Mouse (Mus musculus) olfactory bulb, adult 2 months (tissue): ENCODE data around the gene Vwa3b. TPM values are rescaled to one million over a fixed set of nuclear protein-coding genes. Genes with fewer than 3 reads are reported as not detected.

Source experiments
- H3K27ac ChIP-seq: fragments of 200-500 bp; 2 replicates; pipeline ENCODE4 v1.5.1; 2012; ENCODE audit warnings: low read depth, low read length; ENCODE audit not compliant: insufficient read depth
- H3K4me1 ChIP-seq: fragments of 200-500 bp; 2 replicates; pipeline ENCODE4 v1.6.1; 2012; ENCODE audit warnings: low read length; ENCODE audit not compliant: control insufficient read depth, insufficient read depth
- H3K4me3 ChIP-seq: fragments of 200-500 bp; 2 replicates; pipeline ENCODE4 v1.5.1; 2012; ENCODE audit warnings: mild to moderate bottlenecking, low read depth, low read length, moderate library complexity; ENCODE audit not compliant: insufficient read depth
- CTCF ChIP-seq: fragments of 200-500 bp; IDR thresholded peaks from 2 replicates; pipeline ENCODE4 v1.5.1; 2012; ENCODE audit warnings: low read depth, mild to moderate bottlenecking, low read length, moderate library complexity; ENCODE audit not compliant: insufficient read depth
- POLR2A ChIP-seq: fragments of 200-500 bp; IDR thresholded peaks from 2 replicates; pipeline ENCODE4 v1.6.1; 2012; ENCODE audit warnings: mild to moderate bottlenecking, low read depth, low read length, moderate library complexity; ENCODE audit not compliant: insufficient read depth
- WGBS: fragments of 180-500 bp; shearing (Covaris S2); methylation state at CpG from one replicate; pipeline ENCODE4 v1.1.7; 2018; 5-methylcytosine and 5-hydroxymethylcytosine counted together
- polyA plus RNA-seq: library from polyadenylated mRNA; stranded (reverse); fragments of >200 nt; gene quantifications from 2 replicates; pipeline ENCODE4 v1.2.4, GENCODE M21; 2012; ENCODE audit warnings: low replicate concordance; ENCODE audit not compliant: missing spikeins, insufficient read depth, insufficient read length

Vwa3b gene
- polyA plus RNA-seq, 1 experiment = not detected

GRCm38 (mm10) chr1:37117964-37118363 is 91.6 kb downstream of the Vwa3b start:
- no peak overlapping the region for H3K4me3 ChIP-seq
- no peak overlapping the region for H3K27ac ChIP-seq
- H3K4me1 ChIP-seq = peaks cover 7% of the 10 kb centered on the region; the same call in 1 of the 2 replicates
- WGBS = 43% methylated on average over 5 of the region's 5 CpGs
- TF ChIP-seq CTCF (no peak), POLR2A (no peak)

DNA sequence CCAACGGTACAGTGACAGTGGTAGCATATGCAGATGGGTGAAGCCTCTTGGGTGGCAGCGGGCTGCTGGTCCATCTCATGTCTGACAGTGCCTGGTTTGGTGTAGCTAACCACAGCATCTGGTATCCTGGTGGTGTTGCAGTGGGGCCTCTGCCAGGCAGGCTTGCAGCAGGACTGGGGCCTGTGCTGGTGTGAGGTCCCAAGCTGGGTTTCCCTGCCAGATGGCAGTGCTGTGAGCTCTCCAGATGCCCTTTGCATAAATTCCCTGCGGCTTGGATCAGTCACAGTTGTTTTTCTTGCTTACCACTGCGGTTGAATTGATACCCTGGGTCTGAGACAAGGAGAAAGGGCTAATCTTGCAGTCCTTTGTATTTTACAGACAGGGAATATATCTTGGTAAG is 95.9 kb downstream of the Vwa3b start:
- H3K4me3 ChIP-seq = no peak overlapping the region
- TF ChIP-seq POLR2A (no peak), CTCF (no peak)
- WGBS = 56% methylated on average over 4 of the region's 4 CpGs
- peaks cover 3% of the 10 kb centered on the region; the same call in 1 of the 2 replicates for H3K4me1 ChIP-seq
- H3K27ac ChIP-seq = no peak overlapping the region

DNA sequence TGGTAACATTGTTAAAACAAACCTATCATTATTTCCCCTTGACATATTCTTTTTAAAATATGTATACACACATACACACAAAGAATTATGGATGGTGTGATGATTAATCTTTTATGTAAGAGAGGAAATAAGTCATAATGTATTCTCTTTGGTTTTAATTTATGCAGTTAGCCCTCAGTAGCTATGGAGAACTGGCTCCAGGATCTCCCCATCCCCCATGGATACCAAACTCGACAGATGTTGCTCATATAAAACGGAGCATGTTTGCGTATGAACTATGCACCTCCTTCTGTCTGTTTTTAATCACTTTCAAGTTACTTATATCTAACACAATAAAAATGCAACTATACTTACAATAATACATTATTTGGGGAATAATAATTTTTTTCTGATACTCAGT is 96.4 kb downstream of the Vwa3b start:
- WGBS = 53% methylated on average over 3 of the region's 3 CpGs
- no peak overlapping the region for H3K27ac ChIP-seq
- peaks cover 3% of the 10 kb centered on the region; the same call in 1 of the 2 replicates for H3K4me1 ChIP-seq
- no peak overlapping the region for H3K4me3 ChIP-seq
- TF ChIP-seq CTCF (no peak), POLR2A (no peak)

GRCm38 (mm10) chr1:37124696-37125349 is 98.4 kb downstream of the Vwa3b start:
- Histone ChIP-seq H3K4me3 (no peak overlapping the region), H3K27ac (no peak overlapping the region), H3K4me1 (no peaks in the 10 kb centered on the region)
- 82% methylated on average over 12 of the region's 12 CpGs for WGBS
- TF ChIP-seq POLR2A = no peak
- TF ChIP-seq CTCF = no peak

GRCm38 (mm10) chr1:37130012-37130570 is 103.7 kb downstream of the Vwa3b start:
- TF ChIP-seq POLR2A = no peak
- TF ChIP-seq CTCF = no peak
- no peak overlapping the region for H3K4me3 ChIP-seq
- 85% methylated on average over 8 of the region's 8 CpGs for WGBS
- no peak overlapping the region for H3K27ac ChIP-seq
- H3K4me1 ChIP-seq = no peaks in the 10 kb centered on the region

DNA sequence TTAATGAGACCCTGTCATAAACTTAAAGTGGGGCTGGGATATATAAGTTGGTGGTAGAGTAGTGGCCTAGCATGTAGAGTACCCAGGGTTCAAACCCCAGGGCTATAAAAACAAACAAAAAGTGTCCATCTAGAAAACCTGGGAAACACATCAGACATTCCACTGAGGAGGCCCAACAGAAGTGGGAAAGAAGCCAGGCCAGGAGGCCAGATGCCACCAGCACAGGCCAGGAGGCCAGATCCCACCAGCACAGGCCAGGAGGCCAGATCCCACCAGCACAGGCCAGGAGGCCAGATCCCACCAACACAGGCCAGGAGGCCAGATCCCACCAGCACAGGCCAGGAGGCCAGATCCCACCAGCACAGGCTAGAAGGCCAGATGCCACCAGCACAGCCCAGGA is 104.8 kb downstream of the Vwa3b start:
- Histone ChIP-seq H3K4me3 (no peak overlapping the region), H3K4me1 (no peaks in the 10 kb centered on the region), H3K27ac (no peak overlapping the region)
- TF ChIP-seq CTCF = no peak
- TF ChIP-seq POLR2A = no peak

GRCm38 (mm10) chr1:37132433-37132832 is 106.0 kb downstream of the Vwa3b start:
- H3K4me3 ChIP-seq = no peak overlapping the region
- 75% methylated on average over 7 of the region's 7 CpGs for WGBS
- TF ChIP-seq CTCF = no peak
- H3K27ac ChIP-seq = no peak overlapping the region
- H3K4me1 ChIP-seq = no peaks in the 10 kb centered on the region

- no peak overlapping the region for H3K4me3 ChIP-seq
- no peak overlapping the region for H3K27ac ChIP-seq
- H3K4me1 ChIP-seq = no peaks in the 10 kb centered on the region
- TF ChIP-seq CTCF = no peak
- no peak for TF ChIP-seq POLR2A
- 60% methylated on average over 4 of the region's 4 CpGs for WGBS
Observed at GRCm38 (mm10) chr1:37145966-37146365, 119.6 kb downstream of the Vwa3b start.

DNA sequence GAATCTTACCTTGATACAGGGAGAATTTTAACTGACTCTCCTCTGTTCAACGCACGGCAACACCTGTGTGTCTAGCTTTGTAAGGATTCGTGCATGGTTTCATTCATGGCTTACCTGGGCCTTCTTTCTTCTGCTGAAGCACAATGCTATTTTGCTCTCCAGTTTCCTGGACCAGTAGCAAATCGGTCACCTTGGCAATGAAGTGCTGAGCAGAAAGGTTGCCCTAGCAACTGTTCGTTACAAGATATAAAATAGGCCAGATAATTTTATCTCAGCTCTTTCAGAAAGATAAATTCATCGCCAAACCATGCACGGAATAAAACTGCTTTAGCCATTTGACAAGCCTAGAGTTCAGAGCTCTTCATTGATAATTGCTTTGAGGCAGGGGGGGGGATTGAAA is 123.5 kb downstream of the Vwa3b start:
- TF ChIP-seq CTCF (no peak), POLR2A (no peak)
- Histone ChIP-seq H3K4me1 (no peaks in the 10 kb centered on the region), H3K4me3 (no peak overlapping the region), H3K27ac (no peak overlapping the region)
- 62% methylated on average over 7 of the region's 7 CpGs for WGBS
